Comparison of ENCODE assay signal across 11 mouse cellular contexts in the genomic region with DNA sequence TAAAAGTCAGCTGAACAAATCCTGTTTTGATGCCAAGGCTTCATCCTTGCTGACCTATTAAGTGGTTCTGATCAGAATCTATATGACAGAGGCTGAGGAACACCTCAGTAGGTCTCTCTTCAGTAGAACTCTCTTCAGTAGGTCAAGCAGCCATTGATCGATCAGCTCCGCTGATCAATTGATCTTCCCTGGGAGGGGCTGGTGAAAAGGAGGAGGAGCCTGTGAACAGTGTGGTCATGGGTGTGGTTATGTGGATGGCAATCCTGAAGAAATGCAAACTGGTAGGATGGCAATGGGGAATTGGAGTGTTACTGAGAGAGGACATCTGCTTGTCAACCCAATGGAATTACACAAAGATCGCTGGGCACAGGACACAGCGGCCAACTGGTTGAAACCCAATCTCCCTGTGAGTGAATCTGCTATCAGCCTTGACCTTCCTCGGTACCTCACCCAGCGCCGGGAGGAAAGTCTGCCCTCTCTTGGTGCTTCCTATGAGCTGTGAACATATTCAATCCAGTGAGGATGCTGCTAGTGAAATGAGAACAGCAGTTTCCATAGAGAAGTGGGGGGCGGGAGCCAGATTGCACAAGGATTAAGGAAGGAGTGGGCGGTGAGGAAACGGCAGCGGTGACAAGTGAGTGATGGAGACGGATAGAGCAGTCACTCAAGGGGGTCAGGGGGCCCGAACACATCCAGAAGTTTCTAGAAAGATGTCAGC.
A peak's percentile ranks its signal among the peaks of the same experiment; 100 is the strongest.
DNase-seq lines count a peak whose midpoint lies in the region.
"Had no signal": no experiment of that assay in that cellular context is flagged by ENCODE, and none has a peak within 500 bp of the region (broad histone marks: within the 10 kb centered on the region; RNA-seq: fewer than 3 reads in every experiment).

No protein-coding gene starts in this region.

- DNase-seq in adrenal gland, postnatal 14 days = peak; percentile 21
- no peak for DNase-seq in adrenal gland, postnatal 25 days
- peak; percentile 1 for DNase-seq in lung, postnatal 14 days
- no peak for DNase-seq in lung, postnatal 36 days
- DNase-seq in layer of hippocampus, adult 9-11 months = peak; percentile 72
- DNase-seq in right cerebral cortex, postnatal 36 days (ENCODE audit: low spot score in 2 of 2) = peak; percentile 27 to 50
- no peak for DNase-seq in urinary bladder, postnatal 4 days (ENCODE audit: low spot score in 2 of 2)
- no peak for DNase-seq in cerebellum, adult 11-12 months
- DNase-seq: cerebellum, adult 18-20 months; gastrocnemius, postnatal 25 days; kidney, postnatal 36 days had no signal

Comparison
In these comparisons a context has a peak if more than half of its experiments do, and no peak if none do; other contexts are left out.
1. DNase-seq: peak in adrenal gland, postnatal 14 days (single experiment), lung, postnatal 14 days (single experiment), layer of hippocampus, adult 9-11 months (single experiment) and right cerebral cortex, postnatal 36 days (2 of 2); none in adrenal gland, postnatal 25 days (single experiment), lung, postnatal 36 days (single experiment), urinary bladder, postnatal 4 days (0 of 2) and cerebellum, adult 11-12 months (single experiment).